Mouse (Mus musculus) embryonic facial prominence, embryonic 12.5 days (tissue): ENCODE data around the gene Rpl34. TPM values are rescaled to one million over a fixed set of nuclear protein-coding genes. Genes with fewer than 3 reads are reported as not detected.

Experiments
- ATAC-seq: fragments of 200-750 bp; cut with Nextera tagmentation; 2 replicates; pipeline ENCODE4 v1.8.0; 2017; ENCODE audit not compliant: insufficient number of reproducible peaks, insufficient read depth, low FRiP score, low TSS enrichment
- H3K27ac ChIP-seq: fragments of 300-500 bp; sonication (generic); 2 replicates; pipeline ENCODE4 v1.5.1; 2016; ENCODE audit warnings: mild to moderate bottlenecking
- H3K27me3 ChIP-seq: fragments of 300-500 bp; sonication (generic); 2 replicates; pipeline ENCODE4 v1.6.1; 2016; ENCODE audit warnings: mild to moderate bottlenecking, moderate library complexity
- H3K36me3 ChIP-seq: fragments of 300-500 bp; sonication (generic); 2 replicates; pipeline ENCODE4 v1.6.1; 2016; ENCODE audit warnings: mild to moderate bottlenecking
- H3K4me1 ChIP-seq: fragments of 300-500 bp; sonication (generic); 2 replicates; pipeline ENCODE4 v1.6.1; 2016
- H3K4me2 ChIP-seq: fragments of 300-500 bp; sonication (generic); replicated peaks from 2 replicates; pipeline ENCODE4 v1.6.1; 2016; ENCODE audit warnings: mild to moderate bottlenecking, moderate library complexity
- H3K4me3 ChIP-seq: fragments of 300-500 bp; sonication (generic); 2 replicates; pipeline ENCODE4 v1.5.1; 2016; ENCODE audit warnings: mild to moderate bottlenecking
- H3K9ac ChIP-seq: fragments of 300-500 bp; sonication (generic); 2 replicates; pipeline ENCODE4 v1.6.1; 2016; ENCODE audit warnings: mild to moderate bottlenecking, moderate library complexity
- H3K9me3 ChIP-seq: fragments of 300-500 bp; sonication (generic); 2 replicates; pipeline ENCODE4 v1.6.1; 2016; ENCODE audit warnings: mild to moderate bottlenecking, moderate library complexity
- WGBS: fragments of 180-500 bp; shearing (Covaris S2); methylation state at CpG from one replicate; pipeline ENCODE4 v1.1.7; 2016; 5-methylcytosine and 5-hydroxymethylcytosine counted together
- polyA plus RNA-seq: library from polyadenylated mRNA; unstranded; fragments of >200 nt; fragmentation: Nextera tagmentation; extraction: Ambion mirVana; gene quantifications from 2 replicates; pipeline ENCODE4 v1.2.1, GENCODE M21; 2016

Rpl34 gene
- 842 and 900 TPM in 2 replicates for polyA plus RNA-seq

DNA sequence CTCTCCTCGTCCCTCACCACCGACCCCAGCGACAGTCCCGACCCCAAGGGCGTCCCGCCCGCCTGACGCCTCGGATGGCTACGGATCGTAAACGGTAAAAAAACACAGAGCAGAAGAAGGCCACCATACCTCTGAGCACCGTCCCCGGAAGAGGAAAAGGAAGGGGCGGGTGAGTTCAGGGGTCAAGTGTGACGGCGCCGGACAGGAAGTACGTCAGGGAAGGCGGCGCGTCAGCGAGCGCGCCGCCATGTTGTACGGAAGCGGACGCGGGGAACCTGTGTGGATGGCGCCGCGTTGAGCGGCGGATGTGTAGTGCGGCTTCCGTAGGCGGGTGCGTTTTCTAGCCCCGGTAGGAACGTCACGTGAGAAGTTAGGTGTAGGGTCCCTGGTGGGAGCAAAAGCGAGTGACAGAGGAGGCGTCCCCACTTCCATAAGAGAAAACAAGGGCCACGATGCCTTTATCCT, at the start of gene Rpl34:
Gene Rpl34 (minus strand): TSS at position 210 of the 465 bp plus-strand sequence.
- H3K27me3 ChIP-seq: no peaks in the 10 kb centered on the region
- under 1% methylated on average over 45 of the region's 45 CpGs for WGBS
- peak within 1 kb of the TSS; percentile 91 for H3K27ac ChIP-seq
- peaks cover 35% of the 10 kb centered on the region for H3K36me3 ChIP-seq
- peak within 1 kb of the TSS; percentile 99 for H3K9ac ChIP-seq
- H3K9me3 ChIP-seq: no peaks in the 10 kb centered on the region
- ATAC-seq: peak; percentile 99
- H3K4me3 ChIP-seq: peak within 1 kb of the TSS; percentile 99
- peaks cover 18% of the 10 kb centered on the region for H3K4me1 ChIP-seq
- peak within 1 kb of the TSS; percentile 74 for H3K4me2 ChIP-seq

DNA sequence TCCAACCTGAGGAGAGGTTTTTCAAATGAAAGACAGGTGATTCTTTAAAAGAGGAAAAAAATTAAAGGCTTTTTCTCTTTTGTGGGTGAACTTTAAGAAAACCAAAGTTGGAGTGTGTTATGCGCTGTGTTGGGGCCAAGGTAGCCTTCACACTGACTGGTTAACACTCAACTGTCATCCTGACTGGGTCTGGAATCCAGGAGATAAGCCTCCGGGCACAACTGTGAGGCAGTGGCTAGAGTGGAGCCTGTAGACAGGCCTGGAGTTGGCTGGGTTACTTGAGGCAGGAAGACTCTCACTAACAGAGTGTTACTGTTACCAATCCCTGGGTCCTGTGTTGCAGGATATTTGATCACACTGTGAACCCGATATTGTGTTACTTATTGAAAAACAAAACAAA, 38.0 kb upstream of the Rpl34 start:
- Histone ChIP-seq H3K27ac (no peak overlapping the region), H3K36me3 (no peaks in the 10 kb centered on the region), H3K27me3 (no peaks in the 10 kb centered on the region), H3K4me3 (no peak overlapping the region), H3K9me3 (no peaks in the 10 kb centered on the region), H3K4me2 (no peak overlapping the region), H3K9ac (no peak overlapping the region), H3K4me1 (no peaks in the 10 kb centered on the region)
- no peak for ATAC-seq
- WGBS: 71% methylated on average over 3 of the region's 3 CpGs

DNA sequence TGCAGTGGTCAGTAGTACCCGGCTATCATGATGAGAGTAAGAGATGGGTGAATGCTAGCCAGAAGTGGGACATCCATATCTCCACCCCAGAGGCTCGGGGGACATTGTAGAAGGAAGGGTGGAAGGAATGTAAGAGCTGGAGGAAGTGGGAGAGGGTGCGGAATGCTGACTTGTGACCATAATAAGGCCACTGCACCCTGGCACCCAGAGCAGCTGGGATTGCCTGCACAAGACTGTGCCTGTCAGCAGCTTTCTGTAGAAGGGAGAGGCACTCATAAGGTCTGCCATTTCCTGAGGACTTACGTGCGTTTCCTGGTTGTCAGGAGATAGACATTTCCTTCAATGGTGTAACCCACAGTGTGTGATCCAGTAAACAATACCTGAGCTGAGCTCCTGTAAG, 33.9 kb upstream of the Rpl34 start:
- 74% methylated on average over 5 of the region's 5 CpGs for WGBS
- ATAC-seq: no peak
- Histone ChIP-seq H3K36me3 (no peaks in the 10 kb centered on the region), H3K27me3 (no peaks in the 10 kb centered on the region), H3K9me3 (no peaks in the 10 kb centered on the region), H3K4me1 (no peaks in the 10 kb centered on the region; the same call in 1 of the 2 replicates), H3K9ac (no peak overlapping the region), H3K27ac (no peak overlapping the region), H3K4me3 (no peak overlapping the region), H3K4me2 (no peak overlapping the region)

- Histone ChIP-seq H3K9me3 (no peaks in the 10 kb centered on the region), H3K36me3 (no peaks in the 10 kb centered on the region), H3K4me1 (no peaks in the 10 kb centered on the region; the same call in 1 of the 2 replicates), H3K9ac (no peak overlapping the region), H3K27me3 (no peaks in the 10 kb centered on the region), H3K4me3 (no peak overlapping the region), H3K27ac (no peak overlapping the region; the same call in 1 of the 2 replicates), H3K4me2 (no peak overlapping the region)
- no peak for ATAC-seq
- WGBS: 53% methylated on average over 24 of the region's 24 CpGs
Observed at GRCm38 (mm10) chr3:130760711-130761435, 30.7 kb upstream of the Rpl34 start.

DNA sequence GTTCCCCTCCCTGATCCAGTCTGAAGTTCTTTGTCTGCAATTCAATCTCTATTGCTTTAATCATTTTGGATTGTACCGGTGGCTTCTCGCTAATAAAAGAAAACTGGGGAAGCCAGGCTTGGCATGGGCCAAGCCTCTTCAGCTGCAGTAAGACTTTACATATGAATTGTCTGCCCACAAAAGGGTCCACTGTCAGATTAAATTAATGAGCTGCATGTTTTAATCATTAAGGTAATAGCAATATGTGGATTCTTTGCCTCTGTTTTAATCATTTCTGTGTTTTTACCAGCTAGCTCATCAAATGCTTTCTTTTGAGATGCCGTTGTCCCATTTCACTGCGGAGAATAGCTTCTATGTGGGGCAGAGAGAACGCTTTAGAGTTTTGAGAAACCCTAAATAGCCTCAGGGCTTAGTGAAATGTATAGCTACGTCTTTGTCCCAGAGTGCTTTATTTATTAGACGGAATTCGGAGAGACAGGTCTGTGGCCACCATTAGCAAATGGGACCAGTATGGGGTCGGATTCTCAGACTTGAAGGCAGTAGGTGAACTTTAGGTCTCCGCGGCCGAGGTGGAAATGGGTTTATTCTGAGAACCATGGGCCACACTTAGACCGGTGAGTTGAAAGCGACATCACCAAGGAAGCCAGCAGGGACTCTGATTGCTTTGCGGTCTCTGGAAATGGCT, 28.1 kb upstream of the Rpl34 start:
- ATAC-seq: no peak

DNA sequence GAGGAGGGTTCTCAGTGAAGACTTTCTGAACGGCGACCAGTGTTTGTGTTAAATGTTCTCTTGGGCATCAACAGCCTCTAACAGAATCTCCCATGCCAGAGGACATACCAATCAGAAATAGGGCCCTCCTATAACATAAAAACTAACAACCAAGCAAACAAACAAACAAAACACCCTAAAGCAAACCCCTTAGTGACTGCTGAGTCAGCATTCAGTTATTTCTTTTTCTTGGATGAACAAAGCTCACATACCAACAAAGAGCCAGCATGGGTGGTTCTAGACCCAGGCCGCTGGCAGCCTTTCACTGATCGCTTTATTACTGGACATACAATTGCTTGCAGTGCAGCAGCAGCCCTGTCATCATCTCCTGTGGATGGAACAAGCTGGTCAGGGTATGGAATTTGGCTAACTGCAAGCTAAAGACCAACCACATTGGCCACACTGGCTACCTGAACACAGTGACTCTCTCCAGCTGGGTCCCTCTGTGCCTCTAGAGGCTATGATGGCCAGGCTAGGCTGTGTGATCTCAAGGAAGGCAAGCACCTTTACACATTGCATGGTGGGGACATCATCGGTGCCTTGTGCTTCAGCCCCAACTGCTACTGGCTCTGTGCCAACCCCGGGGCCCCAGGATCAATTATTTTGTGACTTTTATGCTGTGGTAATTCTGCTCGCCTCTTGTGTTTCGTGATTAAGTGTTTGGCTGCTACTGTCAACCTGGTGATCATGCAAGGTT, 27.1 kb upstream of the Rpl34 start:
- H3K4me3 ChIP-seq: no peak overlapping the region
- no peaks in the 10 kb centered on the region for H3K36me3 ChIP-seq
- no peaks in the 10 kb centered on the region for H3K9me3 ChIP-seq
- 81% methylated on average over 8 of the region's 8 CpGs for WGBS
- H3K4me1 ChIP-seq: no peaks in the 10 kb centered on the region; the same call in 1 of the 2 replicates
- no peak for ATAC-seq
- peak overlapping the region; percentile 56; the same call in 1 of the 2 replicates for H3K27ac ChIP-seq
- no peak overlapping the region for H3K9ac ChIP-seq
- H3K27me3 ChIP-seq: no peaks in the 10 kb centered on the region
- no peak overlapping the region for H3K4me2 ChIP-seq

More for the DNA sequence above, 28.1 kb upstream of the Rpl34 start:
- Histone ChIP-seq H3K36me3 (no peaks in the 10 kb centered on the region), H3K9me3 (no peaks in the 10 kb centered on the region), H3K4me2 (no peak overlapping the region), H3K9ac (no peak overlapping the region), H3K27ac (no peak overlapping the region), H3K4me3 (no peak overlapping the region), H3K4me1 (no peaks in the 10 kb centered on the region; the same call in 1 of the 2 replicates), H3K27me3 (no peaks in the 10 kb centered on the region)
- WGBS: 49% methylated on average over 15 of the region's 15 CpGs

GRCm38 (mm10) chr3:130749206-130749605, 19.0 kb upstream of the Rpl34 start:
- no peaks in the 10 kb centered on the region for H3K4me1 ChIP-seq
- H3K27me3 ChIP-seq: no peaks in the 10 kb centered on the region
- no peaks in the 10 kb centered on the region for H3K36me3 ChIP-seq
- H3K9ac ChIP-seq: no peak overlapping the region
- no peak overlapping the region for H3K4me3 ChIP-seq
- H3K9me3 ChIP-seq: no peaks in the 10 kb centered on the region
- no peak for ATAC-seq
- WGBS: 90% methylated on average over 3 of the region's 3 CpGs
- no peak overlapping the region for H3K27ac ChIP-seq
- no peak overlapping the region for H3K4me2 ChIP-seq

- Histone ChIP-seq H3K27ac (no peak overlapping the region), H3K27me3 (no peaks in the 10 kb centered on the region), H3K4me2 (no peak overlapping the region)
Observed at GRCm38 (mm10) chr3:130746673-130747619, 16.7 kb upstream of the Rpl34 start.

DNA sequence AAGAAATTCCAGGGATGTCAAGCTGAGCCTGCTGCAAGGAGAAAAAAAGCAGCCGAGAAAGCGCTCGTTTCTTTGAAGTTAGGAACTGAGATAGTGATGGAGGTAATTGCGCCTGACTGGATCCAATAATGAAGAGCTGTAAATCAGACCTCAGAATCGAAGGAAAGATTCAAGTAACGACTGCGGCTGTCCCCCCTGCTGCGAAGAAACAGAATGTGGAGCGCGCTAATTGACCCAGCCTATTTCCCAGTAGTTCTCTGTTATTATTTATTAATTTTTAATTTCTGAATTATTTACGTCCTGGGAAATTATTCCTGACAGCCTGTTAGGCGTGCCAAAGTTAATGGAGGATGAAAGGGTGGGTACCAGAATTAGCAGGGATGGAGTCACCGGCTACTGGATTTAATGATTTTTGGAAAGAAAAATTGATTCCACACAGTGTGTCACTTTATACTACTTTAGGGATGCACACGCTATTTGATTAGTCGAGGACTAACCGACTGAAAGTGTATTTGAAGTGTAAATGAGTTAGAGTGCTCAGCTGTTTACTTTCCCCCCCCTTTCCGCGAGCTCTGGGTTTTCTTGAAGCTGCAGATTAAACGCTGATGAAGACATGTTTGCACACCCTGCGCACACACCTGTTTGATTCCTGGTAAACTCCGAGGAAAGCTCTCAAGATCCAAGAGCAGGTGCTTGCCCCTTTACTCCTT, 7.6 kb upstream of the Rpl34 start:
- no peak overlapping the region for H3K9ac ChIP-seq
- ATAC-seq: no peak; the same call in 1 of the 2 replicates
- whole genome bisulfite sequencing: 59% methylated on average over 21 of the region's 21 CpGs
- no peaks in the 10 kb centered on the region for H3K4me1 ChIP-seq
- no peaks in the 10 kb centered on the region for H3K9me3 ChIP-seq
- no peaks in the 10 kb centered on the region for H3K36me3 ChIP-seq
- no peaks in the 10 kb centered on the region for H3K27me3 ChIP-seq
- H3K4me2 ChIP-seq: no peak overlapping the region
- no peak overlapping the region for H3K27ac ChIP-seq
- H3K4me3 ChIP-seq: no peak overlapping the region

More at GRCm38 (mm10) chr3:130746673-130747619, 16.7 kb upstream of the Rpl34 start:
- Histone ChIP-seq H3K9ac (no peak overlapping the region), H3K4me1 (no peaks in the 10 kb centered on the region), H3K36me3 (no peaks in the 10 kb centered on the region), H3K9me3 (no peaks in the 10 kb centered on the region), H3K4me3 (no peak overlapping the region)
- 59% methylated on average over 10 of the region's 10 CpGs for WGBS
- ATAC-seq: no peak

GRCm38 (mm10) chr3:130736758-130737157, 6.6 kb upstream of the Rpl34 start:
- H3K27me3 ChIP-seq: no peaks in the 10 kb centered on the region
- no peak overlapping the region for H3K27ac ChIP-seq
- H3K4me1 ChIP-seq: no peaks in the 10 kb centered on the region
- no peak overlapping the region for H3K4me2 ChIP-seq
- WGBS: 66% methylated on average over 4 of the region's 4 CpGs
- no peak for ATAC-seq
- no peaks in the 10 kb centered on the region for H3K9me3 ChIP-seq
- no peaks in the 10 kb centered on the region for H3K36me3 ChIP-seq
- no peak overlapping the region for H3K4me3 ChIP-seq
- no peak overlapping the region for H3K9ac ChIP-seq
